Mouse (Mus musculus) testis, adult 2 months (tissue): ENCODE results near the gene Gm44596.

Experiments
- CTCF ChIP-seq: fragments of 200-500 bp; IDR thresholded peaks from 2 replicates; pipeline ENCODE4 v1.5.1; 2012; ENCODE audit warnings: low read depth, mild to moderate bottlenecking, inconsistent platforms, low read length, moderate library complexity; ENCODE audit not compliant: control insufficient read depth, insufficient read depth, insufficient replicate concordance
- POLR2A ChIP-seq: fragments of 200-500 bp; IDR thresholded peaks from 2 replicates; pipeline ENCODE4 v1.6.1; 2012; ENCODE audit warnings: low read depth, mild to moderate bottlenecking, inconsistent platforms, low read length, moderate library complexity; ENCODE audit not compliant: control insufficient read depth

DNA sequence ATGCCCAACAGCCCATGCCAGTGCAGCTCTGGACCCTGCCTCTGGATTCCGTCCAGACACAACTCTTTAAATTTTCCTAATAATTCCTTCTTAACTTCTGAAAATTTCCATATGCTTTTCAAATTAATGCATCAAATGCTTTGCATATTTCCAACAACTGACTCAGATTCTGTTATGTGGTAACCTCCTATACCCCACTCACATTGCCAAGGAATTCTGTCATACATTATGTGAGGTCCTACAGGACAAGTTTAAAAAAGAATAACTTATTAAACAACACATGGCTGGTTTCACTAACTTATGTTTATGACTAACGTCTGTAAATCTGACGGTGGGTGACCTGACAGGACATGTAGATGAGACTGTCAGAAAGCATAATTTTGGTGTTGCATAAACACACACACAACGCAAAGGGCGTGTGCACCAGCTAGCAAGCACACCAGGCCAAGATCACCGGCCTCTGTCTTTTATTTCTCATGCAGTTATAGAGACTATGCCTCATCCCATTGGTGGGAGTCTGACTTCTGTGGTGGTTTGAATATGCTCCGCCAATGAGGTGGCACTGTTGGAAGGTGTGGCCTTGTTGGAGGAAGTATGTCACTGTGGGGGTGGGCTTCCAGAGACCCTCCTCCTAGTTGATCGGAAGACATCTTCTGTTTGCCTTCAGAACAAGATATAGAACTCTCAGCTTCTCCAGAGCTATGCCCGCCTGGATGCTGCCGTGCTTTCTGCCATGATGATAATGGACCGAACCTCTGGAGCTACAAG is 33.2 kb upstream of the Gm44596 start:
- TF ChIP-seq POLR2A (no peak), CTCF (no peak)
